Mouse (Mus musculus): ENCODE measurements around the gene Selenbp2. TPM values are rescaled to one million over a fixed set of nuclear protein-coding genes. Genes with fewer than 3 reads are reported as not detected.

Gene Selenbp2
- 1.3 TPM in 1 of 4 replicates, not detected in the others for total RNA-seq (2023; ENCODE audit: inconsistent age)

GRCm38 (mm10) chr3:94693329-94693825 lies at the start of gene Selenbp2:
Gene Selenbp2, plus strand, starts transcription at chr3:94693556.

GRCm38 (mm10) chr3:94658740-94659095 lies 34.6 kb upstream of the Selenbp2 start, which contains the start of gene Tuft1:
Gene Tuft1, minus strand, starts transcription at chr3:94658872.

Other genes with a start within 250 kb of the Selenbp2 start
- not detected in 4 replicates for gene Oaz3, start 249.6 kb upstream of the Selenbp2 start, total RNA-seq (2023; ENCODE audit: inconsistent age)
- not detected in 4 replicates for gene Celf3, start 215.3 kb upstream of the Selenbp2 start, total RNA-seq (2023; ENCODE audit: inconsistent age)
- not detected in 4 replicates for gene Riiad1, start 213.2 kb upstream of the Selenbp2 start, total RNA-seq (2023; ENCODE audit: inconsistent age)
- gene Snx27, start 110.8 kb upstream of the Selenbp2 start, total RNA-seq (2023; ENCODE audit: inconsistent age): 27.5 to 36.4 TPM (median 30.2 TPM) in 4 replicates
- gene Gm10972, start 50.4 kb upstream of the Selenbp2 start, total RNA-seq (2023; ENCODE audit: inconsistent age): not detected in 4 replicates
- gene Tuft1, start 34.7 kb upstream of the Selenbp2 start, total RNA-seq (2023; ENCODE audit: inconsistent age): 2.0 to 4.0 TPM (median 3.0 TPM) in 4 replicates
- 5.8 to 7.8 TPM (median 6.8 TPM) in 4 replicates for gene Cgn, start 92.9 kb downstream of the Selenbp2 start, total RNA-seq (2023; ENCODE audit: inconsistent age)
- gene Pogz, start 144.0 kb downstream of the Selenbp2 start, total RNA-seq (2023; ENCODE audit: inconsistent age): 77.8 to 98.2 TPM (median 88.0 TPM) in 4 replicates
- gene Psmb4, start 193.4 kb downstream of the Selenbp2 start, total RNA-seq (2023; ENCODE audit: inconsistent age): 225 to 251 TPM (median 243 TPM) in 4 replicates
- 1.5 to 4.9 TPM (median 2.5 TPM) in 4 replicates for gene Selenbp1, start 239.5 kb downstream of the Selenbp2 start, total RNA-seq (2023; ENCODE audit: inconsistent age)